Mouse (Mus musculus): ENCODE data around the gene Slfnl1. TPM values are rescaled to one million over a fixed set of nuclear protein-coding genes. Genes with fewer than 3 reads are reported as not detected.

Slfnl1 gene
- total RNA-seq (2022): under 1 TPM in 2 of 4 experiments, not detected in 2; 0.24 to 0.27 TPM

DNA sequence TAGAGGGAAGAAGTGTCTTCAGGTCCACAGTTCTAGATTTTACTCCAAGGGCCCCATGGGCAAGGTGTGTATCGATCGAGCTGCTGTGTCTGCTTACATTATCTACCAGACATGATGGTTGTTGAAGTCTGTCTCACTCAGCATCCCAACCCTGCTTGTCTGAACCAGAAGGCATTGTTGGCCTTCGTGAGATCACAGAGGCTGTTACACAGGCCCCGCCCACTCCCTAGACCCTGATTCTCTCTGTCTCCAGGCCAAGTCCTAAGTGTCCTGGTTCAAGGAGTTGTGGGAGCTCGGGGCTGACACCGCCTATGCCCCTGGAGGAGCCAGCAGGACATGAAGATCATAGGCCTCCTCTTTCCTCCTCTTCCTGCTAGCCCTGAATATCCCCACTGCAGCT lies at the start of gene Slfnl1:
Gene Slfnl1 (plus strand): TSS at position 246 of the 400 bp plus-strand sequence.
- no peak for DNase-seq (ENCODE audit: low spot score in 2 of 2)

DNA sequence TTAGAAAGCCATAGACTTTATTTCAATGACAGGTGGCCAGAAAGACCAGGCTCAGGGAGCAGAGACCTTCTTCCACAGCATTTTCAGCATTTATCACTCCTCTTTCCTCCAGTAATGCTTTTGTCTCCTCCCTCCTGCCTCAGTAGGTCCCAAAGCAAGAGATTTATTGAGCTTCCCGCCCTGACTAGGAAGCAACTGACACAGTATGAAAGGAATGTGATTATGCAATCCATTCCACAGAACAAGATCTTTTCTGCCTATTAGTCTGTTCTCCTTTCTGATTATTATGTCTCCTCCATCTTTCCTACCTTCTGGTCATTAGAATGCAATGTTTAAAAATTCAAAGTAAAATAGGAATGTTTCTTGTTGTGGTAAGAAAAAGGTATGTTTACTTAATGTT lies 44.3 kb upstream of the Slfnl1 start:
- no peak for DNase-seq (ENCODE audit: low spot score in 2 of 2)

DNA sequence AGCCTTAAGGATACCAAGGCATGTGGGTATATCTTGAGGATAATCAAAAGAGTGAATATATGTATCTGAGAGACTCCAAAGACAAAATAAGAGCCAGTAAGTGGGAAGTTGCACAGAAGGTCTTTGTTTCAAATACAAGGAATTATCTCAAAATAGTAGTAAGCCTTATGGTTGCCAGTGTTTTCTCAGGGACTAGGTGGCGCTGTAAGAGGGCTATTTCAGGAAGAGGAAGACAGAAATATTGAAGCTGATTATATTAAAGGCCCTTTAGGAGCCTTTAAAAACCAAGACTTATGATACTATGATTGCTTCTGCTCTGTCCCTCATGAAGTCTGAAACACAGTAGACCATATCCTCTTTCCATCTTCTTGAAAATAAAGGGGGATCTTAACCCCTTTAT lies 25.1 kb upstream of the Slfnl1 start:
- DNase-seq (ENCODE audit: low spot score in 2 of 2): no peak

DNA sequence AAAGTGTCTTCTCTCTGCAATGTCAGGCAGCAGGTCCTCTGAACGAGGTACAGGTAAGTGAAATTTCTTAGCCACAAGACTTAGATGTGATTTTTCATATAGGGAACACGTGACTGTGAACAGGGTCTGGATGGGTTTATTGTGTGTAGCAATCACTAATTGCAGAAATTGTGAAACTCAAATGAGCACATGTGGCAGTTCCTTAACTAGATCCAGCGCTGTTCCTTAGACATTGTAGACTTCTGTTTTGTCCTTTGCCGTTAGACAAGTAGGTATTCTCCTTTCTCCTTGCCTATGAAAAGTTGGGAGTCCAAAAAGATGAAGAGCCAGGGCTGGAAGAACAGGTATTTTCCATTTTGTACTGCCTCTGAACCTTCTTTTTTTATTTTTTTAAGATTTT lies 20.8 kb upstream of the Slfnl1 start:
- DNase-seq (ENCODE audit: low spot score in 2 of 2): no peak

DNA sequence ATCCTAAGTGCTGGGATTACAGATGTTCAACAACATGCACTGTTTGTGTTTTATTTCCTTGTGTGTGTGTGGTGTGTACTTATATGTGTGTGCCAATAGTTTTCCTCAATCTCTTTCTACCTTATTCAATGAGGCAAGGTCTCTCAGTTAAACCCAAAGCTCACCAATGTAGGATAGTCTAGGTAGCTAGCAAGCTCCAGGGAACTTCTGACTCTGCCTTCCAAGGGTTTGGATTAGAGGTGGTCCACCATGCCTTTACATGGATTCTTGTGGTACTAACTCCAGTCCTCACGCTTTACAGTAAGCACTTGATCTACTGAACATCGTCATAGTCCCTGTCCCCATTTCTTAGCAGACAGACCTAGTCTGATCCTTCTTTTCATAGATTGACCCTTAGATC lies 17.7 kb upstream of the Slfnl1 start:
- DNase-seq (ENCODE audit: low spot score in 2 of 2): no peak

DNA sequence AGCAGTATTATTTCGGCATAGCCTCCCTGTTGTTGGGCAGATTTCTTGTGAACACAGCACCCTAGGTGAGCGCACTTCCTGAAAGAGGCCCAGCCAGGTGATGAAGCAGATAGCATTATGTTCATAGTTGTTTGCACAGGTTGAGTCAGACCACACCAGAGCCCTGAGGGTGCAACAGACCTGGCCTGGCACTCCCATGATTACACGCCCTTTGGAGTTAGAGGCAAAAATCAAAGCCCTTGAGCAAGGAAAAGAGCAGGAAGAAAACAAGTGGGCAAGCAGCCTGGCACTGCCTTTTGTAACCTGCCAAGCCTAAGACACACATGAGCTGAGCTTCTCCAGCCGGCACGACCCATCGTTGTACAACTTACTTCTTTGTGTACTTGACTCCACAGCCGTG lies 15.5 kb upstream of the Slfnl1 start:
- no peak for DNase-seq (ENCODE audit: low spot score in 2 of 2)

DNA sequence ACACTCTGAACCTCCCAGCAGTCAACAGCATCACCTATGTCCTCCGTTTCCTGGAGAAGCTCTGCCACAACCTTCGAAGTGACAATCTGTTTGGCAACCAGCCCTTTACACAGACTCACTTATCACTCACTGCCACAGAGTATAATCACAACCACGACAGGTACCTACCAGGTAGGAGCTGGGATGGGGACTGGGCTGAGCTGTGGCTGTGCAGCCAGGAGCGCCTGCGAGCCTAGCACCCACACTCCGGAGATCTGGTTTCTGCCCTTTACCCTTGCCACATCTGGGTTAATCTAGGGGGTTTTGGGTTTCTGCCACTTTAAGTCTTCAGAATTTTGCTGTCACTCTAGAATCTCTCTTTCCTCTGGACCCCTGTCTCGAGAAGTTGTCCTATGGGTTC lies 15.1 kb upstream of the Slfnl1 start:
- no peak for DNase-seq (ENCODE audit: low spot score in 2 of 2)

DNA sequence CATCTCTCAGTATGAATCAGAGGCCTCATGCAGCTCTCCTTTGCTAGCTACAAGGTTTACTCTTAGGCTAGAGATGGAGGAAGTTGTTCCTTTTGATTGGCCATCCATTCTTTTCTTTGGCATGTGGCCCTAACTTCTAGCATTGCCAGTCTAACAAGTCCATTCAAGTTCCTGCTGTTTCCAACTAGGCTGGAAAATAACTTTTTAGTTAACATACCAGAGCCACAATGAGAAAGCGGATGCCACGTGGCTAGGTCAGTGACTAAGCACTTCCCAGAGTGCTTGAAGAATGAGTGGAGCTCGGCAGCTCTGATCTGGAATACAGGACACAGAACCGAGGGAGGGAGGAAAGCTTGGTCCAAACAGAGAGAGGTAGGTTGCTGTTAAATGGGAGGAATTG lies 14.7 kb upstream of the Slfnl1 start:
- DNase-seq (ENCODE audit: low spot score in 2 of 2): no peak

DNA sequence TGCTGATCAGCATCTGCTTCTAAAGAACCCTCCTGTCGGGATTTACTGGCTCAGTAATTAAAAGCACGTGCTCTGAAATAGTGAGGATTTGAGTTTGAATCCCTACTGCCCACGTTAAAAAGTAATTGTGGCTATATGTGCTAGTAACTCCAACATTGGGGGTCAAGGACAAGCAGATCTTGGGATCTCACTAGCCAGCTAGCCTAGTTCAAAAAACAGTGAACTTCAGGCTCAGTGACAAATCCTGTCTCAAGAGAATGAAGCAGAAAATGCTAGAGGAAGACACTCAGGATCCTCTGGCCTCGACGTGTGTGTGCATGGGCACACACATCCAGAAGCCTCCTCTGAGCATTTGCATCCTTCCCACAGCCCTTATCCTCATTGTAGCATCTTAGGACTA lies 10.3 kb upstream of the Slfnl1 start:
- no peak for DNase-seq (ENCODE audit: low spot score in 2 of 2)

DNA sequence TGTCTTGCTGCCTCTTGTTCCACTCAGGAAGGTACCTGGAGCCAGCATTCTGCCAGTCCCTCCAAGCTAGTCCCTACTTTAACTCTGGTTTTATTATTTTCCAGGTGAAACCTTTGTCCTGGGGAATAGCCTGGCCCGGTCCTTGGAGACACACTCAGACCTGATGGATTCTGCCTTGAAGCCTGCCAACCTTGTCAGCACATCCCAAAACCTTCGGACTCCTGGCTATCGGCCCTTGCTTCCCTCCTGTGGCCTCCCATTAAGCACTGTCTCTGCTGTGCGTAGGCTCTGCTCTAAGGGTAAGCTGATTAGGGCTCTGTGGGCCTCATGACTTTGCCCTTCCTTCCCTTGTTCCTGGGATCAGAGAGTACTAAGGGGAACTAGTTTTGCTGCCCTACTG lies 9.7 kb upstream of the Slfnl1 start:
- no peak for DNase-seq (ENCODE audit: low spot score in 2 of 2)

DNA sequence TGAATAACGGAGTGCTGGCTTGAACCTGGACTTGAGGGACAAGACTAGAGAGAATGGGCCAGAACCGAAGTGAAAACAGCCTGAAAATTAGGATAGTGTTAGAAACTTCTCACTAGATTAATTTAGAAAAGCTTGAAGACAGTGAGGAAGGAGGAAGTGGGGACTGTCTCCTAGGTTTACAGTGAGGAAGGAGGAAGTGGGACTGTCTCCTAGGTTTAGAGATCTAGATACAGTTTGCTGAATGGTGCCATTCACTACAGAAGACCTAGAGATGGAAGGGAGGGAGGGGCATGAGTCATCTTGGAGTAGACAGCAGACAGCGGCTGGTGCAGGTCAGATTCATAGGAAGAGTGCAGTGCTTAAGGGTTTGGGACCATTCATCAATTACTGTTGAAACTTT lies 8.9 kb upstream of the Slfnl1 start:
- DNase-seq (ENCODE audit: low spot score in 2 of 2): no peak

DNA sequence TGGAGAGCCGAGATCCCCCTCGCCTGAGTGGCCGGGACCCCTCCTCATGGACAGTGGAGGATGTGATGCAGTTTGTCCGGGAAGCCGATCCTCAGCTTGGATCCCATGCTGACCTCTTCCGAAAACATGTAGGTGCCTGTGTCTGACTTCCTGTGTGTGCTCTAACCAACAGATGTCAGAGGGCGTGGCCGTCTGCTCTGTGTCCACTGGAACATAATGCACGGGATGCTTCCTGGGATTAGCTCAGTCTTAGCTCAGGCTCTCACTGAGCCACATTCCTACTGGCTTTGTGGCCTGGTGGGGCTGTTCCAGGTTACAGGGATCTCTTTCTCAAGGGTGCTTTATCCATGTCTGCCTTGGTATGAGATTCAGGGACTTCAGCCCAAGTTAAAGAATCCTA lies 3.9 kb upstream of the Slfnl1 start:
- no peak for DNase-seq (ENCODE audit: low spot score in 2 of 2)

DNA sequence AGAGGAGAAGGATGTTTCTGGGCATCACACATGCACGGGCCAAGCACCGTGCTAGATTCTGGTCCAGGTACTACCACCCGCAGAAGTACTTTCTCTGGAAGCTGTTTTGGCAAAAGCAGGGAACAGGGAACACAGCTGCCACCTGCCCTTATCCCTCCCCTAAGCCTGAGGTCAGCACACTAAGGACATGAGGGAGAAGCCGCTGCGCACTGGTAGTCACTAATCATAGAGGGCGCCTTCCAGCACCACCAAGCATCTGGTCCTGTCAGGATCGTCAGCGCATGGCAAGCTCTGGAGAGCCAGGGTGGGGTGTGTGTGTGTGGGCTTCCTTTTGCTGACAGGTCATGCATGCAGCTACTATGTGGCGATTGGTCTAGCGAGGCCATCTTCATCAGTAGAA lies 6.6 kb downstream of the Slfnl1 start:
- DNase-seq (ENCODE audit: low spot score in 2 of 2): no peak

DNA sequence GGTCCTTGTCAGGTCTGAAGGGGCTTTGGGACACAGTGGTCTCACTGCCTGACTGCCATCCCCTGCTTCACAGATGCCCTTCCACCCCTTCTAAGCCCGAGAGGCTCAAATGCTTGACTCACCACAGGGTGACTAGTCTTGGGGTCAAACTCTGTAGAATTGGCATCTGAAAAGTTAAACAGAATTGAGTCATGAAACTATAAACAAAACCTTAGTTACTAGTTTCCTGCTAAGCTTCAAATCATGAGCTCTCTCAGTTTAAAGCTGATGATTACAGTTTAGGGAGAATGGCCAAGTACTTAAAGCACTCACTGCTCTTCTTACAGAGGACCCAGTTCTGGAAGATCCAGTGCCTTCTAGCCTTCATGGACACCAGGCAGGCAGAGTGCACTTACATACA lies 12.9 kb downstream of the Slfnl1 start:
- no peak for DNase-seq (ENCODE audit: low spot score in 2 of 2)

DNA sequence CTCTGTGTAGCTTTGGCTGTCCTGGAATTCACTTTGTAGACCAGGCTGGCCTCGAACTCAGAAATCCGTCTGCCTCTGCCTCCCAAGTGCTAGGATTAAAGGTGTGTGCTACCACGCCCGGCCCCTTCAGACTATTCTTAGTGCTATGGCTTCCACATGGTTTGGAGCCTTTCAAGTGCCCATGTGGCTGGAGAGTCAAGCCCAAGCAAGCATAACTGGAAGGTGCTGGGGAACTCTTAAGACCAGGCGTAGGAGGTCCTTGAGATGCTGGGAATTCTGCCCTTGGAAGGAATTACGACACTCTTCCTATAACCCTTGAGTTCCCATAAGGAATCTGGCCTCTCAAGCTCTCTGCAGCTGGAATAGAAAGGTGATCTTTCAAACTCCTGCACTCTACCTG lies 24.6 kb downstream of the Slfnl1 start:
- no peak for DNase-seq (ENCODE audit: low spot score in 2 of 2)

DNA sequence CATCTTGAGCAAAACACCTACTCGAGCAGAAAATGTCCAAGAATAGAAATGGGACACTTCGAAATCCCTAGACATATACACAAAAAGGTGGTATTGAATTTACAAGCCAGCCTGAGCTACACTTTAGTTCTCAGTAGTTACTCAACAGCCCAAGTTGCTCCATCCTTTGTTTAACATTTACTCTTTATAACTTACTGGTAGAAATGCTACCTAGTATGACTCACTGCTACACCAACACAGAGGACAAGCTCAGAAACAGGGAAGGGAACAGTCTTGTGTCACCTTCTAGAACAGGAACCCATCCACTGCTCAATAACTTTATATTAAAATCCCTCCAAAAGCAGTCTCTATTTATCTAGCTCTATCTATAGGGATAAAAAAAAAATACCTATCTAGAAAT lies 33.7 kb downstream of the Slfnl1 start:
- DNase-seq (ENCODE audit: low spot score in 2 of 2): no peak

DNA sequence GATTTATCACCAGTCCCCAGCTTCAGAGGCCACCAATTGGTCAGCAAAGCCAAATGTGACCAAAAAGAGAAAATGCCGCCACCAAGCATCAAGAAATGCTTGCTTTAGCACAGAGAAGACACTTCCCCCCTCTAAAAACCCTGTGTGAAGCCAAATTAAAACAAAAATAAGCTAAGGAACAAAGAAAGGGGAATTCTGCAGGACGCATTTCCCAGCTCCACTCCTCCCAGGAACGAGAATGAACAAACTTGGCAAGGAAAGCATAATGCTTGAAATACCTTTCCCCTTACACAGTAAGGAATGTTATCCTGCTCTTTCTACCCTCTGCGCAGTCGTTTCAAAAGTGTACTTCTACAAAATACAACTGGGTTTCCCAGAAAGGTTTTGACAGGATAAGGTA lies 36.0 kb downstream of the Slfnl1 start:
- no peak for DNase-seq (ENCODE audit: low spot score in 2 of 2)

DNA sequence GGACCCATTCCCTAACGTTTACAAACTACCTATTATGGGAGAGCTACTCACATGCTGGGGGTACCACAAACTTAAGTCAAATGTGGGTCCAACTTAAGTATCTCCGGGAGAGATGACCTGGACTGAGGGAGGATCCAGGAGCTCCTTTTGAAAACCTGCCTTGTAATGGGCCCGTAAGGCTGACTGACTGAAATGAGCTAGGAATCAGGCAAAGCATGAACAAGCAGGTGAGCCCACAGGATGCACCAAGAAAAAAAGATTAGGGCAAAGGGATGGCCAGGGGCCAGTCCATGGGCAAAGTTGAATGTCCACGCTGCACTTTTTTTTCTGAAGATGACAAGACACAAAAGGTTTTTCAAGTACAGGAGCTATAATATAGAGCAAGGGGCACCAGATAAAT lies 37.0 kb downstream of the Slfnl1 start:
- no peak for DNase-seq (ENCODE audit: low spot score in 2 of 2)

DNA sequence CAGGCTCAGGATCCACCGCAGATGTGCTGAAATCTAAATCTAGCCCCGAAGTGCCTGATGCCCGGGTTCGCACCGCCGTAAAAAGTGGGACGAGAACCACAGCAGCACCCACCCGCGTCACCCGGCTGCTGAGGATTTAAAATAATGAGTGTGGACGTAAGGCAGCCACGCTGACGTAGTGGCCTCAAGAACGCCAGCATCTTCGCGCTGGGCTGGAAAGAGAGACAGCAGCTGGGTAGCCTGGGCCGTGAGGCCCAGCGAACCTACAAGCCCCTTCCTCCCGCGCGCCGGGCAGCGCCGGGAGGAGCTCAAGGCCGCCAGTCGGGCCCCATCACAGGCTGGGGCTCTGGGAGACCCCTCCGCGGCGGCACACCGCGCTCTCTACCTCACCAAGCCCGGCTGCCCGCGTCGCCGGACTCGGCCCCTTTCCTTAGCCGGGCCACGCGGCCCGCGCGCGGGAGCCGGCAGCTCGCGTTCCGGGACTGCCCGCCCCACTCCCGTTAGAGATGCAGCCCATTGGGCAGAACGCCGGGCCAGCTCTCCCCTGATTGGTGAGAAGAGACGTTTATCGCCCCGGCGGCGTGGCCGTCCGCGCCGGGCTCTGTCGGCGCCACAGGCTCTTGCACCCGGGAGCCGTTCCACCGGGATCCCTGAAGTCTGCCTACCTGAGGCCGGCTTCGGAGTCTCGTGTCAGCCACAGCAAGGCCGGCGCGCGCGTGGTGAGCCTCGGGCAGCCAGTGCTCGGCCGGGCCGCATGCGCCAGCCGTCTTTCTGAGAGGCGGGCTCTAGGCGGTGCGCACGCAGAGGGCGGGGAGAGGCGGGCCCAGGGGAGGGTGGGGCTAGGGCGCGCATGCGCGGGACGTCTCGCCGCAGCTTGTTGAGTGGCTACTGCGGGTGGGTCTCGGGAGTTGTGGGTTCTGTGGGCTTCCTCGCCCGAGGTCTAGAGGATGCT lies 37.7 kb downstream of the Slfnl1 start, which contains the start of gene Ctps:
Gene Ctps (minus strand): TSS at position 791 of the 952 bp plus-strand sequence.
- peak; percentile 92 for DNase-seq (ENCODE audit: low spot score in 2 of 2)

DNA sequence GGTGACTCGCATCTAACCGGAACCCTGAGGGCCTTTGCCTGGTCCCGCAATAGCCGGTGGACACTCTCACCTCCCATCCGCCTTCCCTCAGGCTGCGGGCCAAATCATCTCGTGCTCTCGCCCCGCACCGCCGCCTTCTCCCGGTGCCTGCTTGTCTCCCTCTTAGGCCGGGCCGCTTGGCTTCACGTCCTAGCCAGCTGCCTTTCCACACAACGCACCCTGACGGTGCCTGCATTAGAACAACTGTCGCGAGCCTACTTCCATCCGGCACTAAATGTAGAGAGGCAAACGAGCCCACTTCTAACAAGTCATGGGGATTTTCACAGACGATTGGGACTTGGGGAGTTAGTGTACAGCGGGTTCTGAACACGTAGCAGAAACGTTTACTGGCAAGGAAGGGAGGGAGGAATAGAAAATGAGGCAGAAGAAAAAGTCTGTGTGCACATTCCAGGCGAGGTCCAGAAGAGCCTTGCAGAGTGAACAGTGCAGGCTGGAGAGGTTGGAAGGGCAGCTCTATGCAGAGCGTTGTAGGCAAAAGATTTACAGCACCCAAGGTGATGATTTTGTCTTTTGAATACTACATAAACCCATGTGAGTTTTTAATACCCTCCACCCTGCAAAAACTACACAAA lies 38.5 kb downstream of the Slfnl1 start:
- no peak for DNase-seq (ENCODE audit: low spot score in 2 of 2)

DNA sequence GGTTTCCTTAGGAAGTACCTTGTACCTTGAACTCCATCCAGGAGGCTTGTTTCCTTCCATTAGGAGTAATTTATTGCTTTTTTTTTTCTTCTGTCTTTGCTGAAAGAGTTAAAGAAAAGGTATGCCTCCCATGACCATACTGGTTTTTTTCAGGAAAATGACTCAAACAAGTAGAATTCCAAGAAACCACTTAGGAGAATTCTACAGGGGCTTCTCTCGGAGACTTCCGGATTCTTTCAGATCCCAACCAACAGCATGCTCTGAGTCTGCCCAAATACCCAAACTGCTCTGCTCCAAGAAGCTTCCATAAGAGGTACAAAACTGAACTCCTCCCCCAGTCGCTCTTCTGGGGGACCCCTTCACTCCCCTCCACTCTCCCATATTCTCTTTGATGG lies 39.0 kb downstream of the Slfnl1 start:
- DNase-seq (ENCODE audit: low spot score in 2 of 2): no peak

DNA sequence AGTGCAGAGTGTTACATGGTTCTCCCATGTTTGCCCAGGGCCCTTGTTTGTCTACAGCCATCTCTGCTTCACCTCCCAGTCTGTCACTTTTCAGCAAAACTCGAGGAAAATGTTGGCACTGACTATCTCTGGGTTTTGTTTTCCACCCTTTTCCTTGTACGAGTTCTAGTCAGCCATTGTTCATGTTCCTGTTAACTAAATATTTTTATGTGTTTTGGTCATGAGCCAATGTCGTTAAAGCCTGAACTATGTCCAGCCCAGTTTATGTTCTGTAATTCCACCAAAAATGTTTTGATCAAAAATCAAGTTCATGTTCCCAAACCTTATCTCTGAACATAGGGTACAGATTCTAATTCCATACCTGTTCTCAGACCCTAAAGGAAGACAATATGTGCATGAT lies 39.7 kb downstream of the Slfnl1 start:
- no peak for DNase-seq (ENCODE audit: low spot score in 2 of 2)

DNA sequence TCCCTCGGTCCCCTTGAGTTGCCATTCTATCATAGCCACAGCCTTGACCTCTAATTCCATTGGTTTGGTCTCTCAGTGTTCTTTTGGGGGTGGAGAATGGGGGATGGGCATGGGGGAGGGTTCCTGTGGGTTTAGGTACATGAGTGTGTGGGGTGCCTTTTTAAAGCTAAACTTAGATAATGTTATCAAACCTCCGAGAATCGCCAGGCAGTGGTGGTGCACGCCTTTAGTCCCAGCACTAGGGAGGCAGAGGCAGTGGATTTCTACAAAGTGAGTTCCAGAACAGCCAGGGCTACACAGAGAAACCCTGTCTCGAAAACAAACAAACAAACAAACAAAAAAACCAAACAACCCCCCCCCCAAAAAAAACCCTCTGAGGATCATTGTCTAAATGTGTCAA lies 48.9 kb downstream of the Slfnl1 start:
- DNase-seq (ENCODE audit: low spot score in 2 of 2): no peak
